Mouse (Mus musculus): ENCODE results near the gene Fabp2.

DNA sequence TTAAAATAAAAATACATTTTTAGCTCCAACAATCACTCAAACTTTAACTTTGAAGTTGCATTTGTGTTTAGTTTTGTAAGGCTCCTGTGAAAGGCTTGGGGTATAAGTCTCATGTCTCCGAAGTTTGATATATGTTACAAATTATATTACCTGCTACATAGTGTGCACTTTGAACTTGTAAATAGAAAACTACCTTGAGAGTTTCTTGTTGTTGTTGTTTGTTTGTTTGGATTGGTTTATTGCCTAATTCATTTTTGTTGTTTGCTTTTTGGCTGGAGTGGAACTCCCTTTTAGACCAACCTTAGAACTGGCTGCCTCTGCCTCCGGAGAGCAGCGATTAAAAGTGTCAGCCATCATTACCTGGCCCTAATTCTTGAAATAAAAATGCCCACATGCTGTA is at the start of gene Fabp2:
- TF ChIP-seq MAX (IDR thresholded peaks at IDR 0.05) (no peak), CTCF (IDR thresholded peaks at IDR 0.05; ENCODE audit: control insufficient read depth, insufficient read depth, insufficient read length) (no peak), MYOD1 (IDR thresholded peaks at IDR 0.05; ENCODE audit: control insufficient read depth, insufficient read length, low read depth) (no peak)

Data from C2C12 (cell line).